Mouse (Mus musculus): Measurements from ENCODE around the gene Pacs1. TPM values are rescaled to one million over a fixed set of nuclear protein-coding genes. Genes with fewer than 3 reads are reported as not detected.

The Pacs1 gene
- polyA plus RNA-seq, 1 experiment from 2014 or later = 6.6 TPM

- TF ChIP-seq CTCF (IDR thresholded peaks at IDR 0.05; ENCODE audit: low read depth) = no peak
- ATAC-seq = no peak
- Histone ChIP-seq H3K4me2 (replicated peaks; ENCODE audit: low read depth) (no peak overlapping the region), H3K36me3 (ENCODE audit: control insufficient read depth, insufficient read depth) (no peaks in the 10 kb centered on the region), H3K9ac (ENCODE audit: low read depth, low read length) (no peak overlapping the region), H3K27ac (ENCODE audit: low read depth, low read length) (no peak overlapping the region), H3K27me3 (replicated peaks; ENCODE audit: control insufficient read depth, insufficient read depth, low read length) (no peaks in the 10 kb centered on the region), H3K9me3 (ENCODE audit: control insufficient read depth) (no peaks in the 10 kb centered on the region), H3K4me3 (ENCODE audit: low read depth, low read length) (no peak overlapping the region), H3K4me1 (replicated peaks; ENCODE audit: control insufficient read depth, insufficient read depth, low read length) (no peaks in the 10 kb centered on the region)
- 72% methylated on average over 5 of the region's 5 CpGs for WGBS
Measured at GRCm38 (mm10) chr19:5178631-5179030, 94.3 kb downstream of the Pacs1 start.

- Histone ChIP-seq H3K27me3 (replicated peaks; ENCODE audit: control insufficient read depth, insufficient read depth, low read length) (no peaks in the 10 kb centered on the region), H3K4me2 (replicated peaks; ENCODE audit: low read depth) (no peak overlapping the region), H3K9ac (ENCODE audit: low read depth, low read length) (no peak overlapping the region), H3K9me3 (ENCODE audit: control insufficient read depth) (no peaks in the 10 kb centered on the region), H3K36me3 (ENCODE audit: control insufficient read depth, insufficient read depth) (no peaks in the 10 kb centered on the region), H3K4me3 (ENCODE audit: low read depth, low read length) (no peak overlapping the region), H3K27ac (ENCODE audit: low read depth, low read length) (no peak overlapping the region), H3K4me1 (replicated peaks; ENCODE audit: control insufficient read depth, insufficient read depth, low read length) (no peaks in the 10 kb centered on the region)
- TF ChIP-seq CTCF (IDR thresholded peaks at IDR 0.05; ENCODE audit: low read depth) = no peak
- WGBS = 77% methylated on average over 1 of the region's 1 CpGs
- no peak for ATAC-seq
Measured at GRCm38 (mm10) chr19:5170430-5170829, 102.5 kb downstream of the Pacs1 start.

- TF ChIP-seq CTCF (IDR thresholded peaks at IDR 0.05; ENCODE audit: low read depth) = no peak
- Histone ChIP-seq H3K4me1 (replicated peaks; ENCODE audit: control insufficient read depth, insufficient read depth, low read length) (no peaks in the 10 kb centered on the region), H3K27me3 (replicated peaks; ENCODE audit: control insufficient read depth, insufficient read depth, low read length) (no peaks in the 10 kb centered on the region), H3K9ac (ENCODE audit: low read depth, low read length) (no peak overlapping the region), H3K36me3 (ENCODE audit: control insufficient read depth, insufficient read depth) (no peaks in the 10 kb centered on the region), H3K4me2 (replicated peaks; ENCODE audit: low read depth) (no peak overlapping the region), H3K27ac (ENCODE audit: low read depth, low read length) (no peak overlapping the region), H3K9me3 (ENCODE audit: control insufficient read depth) (no peaks in the 10 kb centered on the region), H3K4me3 (ENCODE audit: low read depth, low read length) (no peak overlapping the region)
- ATAC-seq = no peak
- 92% methylated on average over 4 of the region's 4 CpGs for WGBS
Measured at GRCm38 (mm10) chr19:5167477-5167876, 105.4 kb downstream of the Pacs1 start.

GRCm38 (mm10) chr19:5164380-5164779 is 108.5 kb downstream of the Pacs1 start:
- H3K36me3 ChIP-seq (ENCODE audit: control insufficient read depth, insufficient read depth) = peaks cover 4% of the 10 kb centered on the region; the same call in 1 of the 2 replicates
- H3K27ac ChIP-seq (ENCODE audit: low read depth, low read length) = no peak overlapping the region
- no peaks in the 10 kb centered on the region for H3K27me3 ChIP-seq (replicated peaks; ENCODE audit: control insufficient read depth, insufficient read depth, low read length)
- no peak for ATAC-seq
- no peak overlapping the region for H3K9ac ChIP-seq (ENCODE audit: low read depth, low read length)
- no peaks in the 10 kb centered on the region for H3K9me3 ChIP-seq (ENCODE audit: control insufficient read depth)
- H3K4me2 ChIP-seq (replicated peaks; ENCODE audit: low read depth) = no peak overlapping the region
- peak; percentile 66 for TF ChIP-seq CTCF (IDR thresholded peaks at IDR 0.05; ENCODE audit: low read depth)
- 70% methylated on average over 2 of the region's 2 CpGs for WGBS
- H3K4me1 ChIP-seq (replicated peaks; ENCODE audit: control insufficient read depth, insufficient read depth, low read length) = no peaks in the 10 kb centered on the region
- no peak overlapping the region for H3K4me3 ChIP-seq (ENCODE audit: low read depth, low read length)

DNA sequence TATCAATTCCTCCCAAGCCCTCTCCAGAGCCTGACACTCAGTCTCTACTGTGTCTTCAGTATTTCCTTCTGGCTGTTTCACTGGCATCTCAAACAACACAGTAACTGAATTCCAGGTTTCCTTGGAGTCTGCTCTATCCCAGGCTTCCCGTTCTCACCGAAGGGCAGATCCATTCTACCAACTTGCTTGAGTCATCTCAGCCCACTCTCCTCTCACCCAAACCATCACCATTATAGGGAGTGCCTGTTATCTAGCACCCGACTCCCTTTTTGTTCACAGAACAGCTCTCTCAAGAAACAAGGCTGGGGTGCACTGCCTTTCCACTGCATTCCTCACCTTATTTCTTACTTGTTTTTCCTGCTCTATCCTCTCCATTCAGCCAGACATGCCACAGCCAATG is 111.0 kb downstream of the Pacs1 start:
- Histone ChIP-seq H3K9ac (ENCODE audit: low read depth, low read length) (no peak overlapping the region), H3K4me3 (ENCODE audit: low read depth, low read length) (no peak overlapping the region), H3K27ac (ENCODE audit: low read depth, low read length) (no peak overlapping the region), H3K4me2 (replicated peaks; ENCODE audit: low read depth) (no peak overlapping the region), H3K36me3 (ENCODE audit: control insufficient read depth, insufficient read depth) (peaks cover 4% of the 10 kb centered on the region; the same call in 1 of the 2 replicates), H3K4me1 (replicated peaks; ENCODE audit: control insufficient read depth, insufficient read depth, low read length) (no peaks in the 10 kb centered on the region), H3K27me3 (replicated peaks; ENCODE audit: control insufficient read depth, insufficient read depth, low read length) (no peaks in the 10 kb centered on the region), H3K9me3 (ENCODE audit: control insufficient read depth) (no peaks in the 10 kb centered on the region)
- TF ChIP-seq CTCF (IDR thresholded peaks at IDR 0.05; ENCODE audit: low read depth) = no peak
- WGBS = 88% methylated on average over 3 of the region's 3 CpGs
- ATAC-seq = no peak

DNA sequence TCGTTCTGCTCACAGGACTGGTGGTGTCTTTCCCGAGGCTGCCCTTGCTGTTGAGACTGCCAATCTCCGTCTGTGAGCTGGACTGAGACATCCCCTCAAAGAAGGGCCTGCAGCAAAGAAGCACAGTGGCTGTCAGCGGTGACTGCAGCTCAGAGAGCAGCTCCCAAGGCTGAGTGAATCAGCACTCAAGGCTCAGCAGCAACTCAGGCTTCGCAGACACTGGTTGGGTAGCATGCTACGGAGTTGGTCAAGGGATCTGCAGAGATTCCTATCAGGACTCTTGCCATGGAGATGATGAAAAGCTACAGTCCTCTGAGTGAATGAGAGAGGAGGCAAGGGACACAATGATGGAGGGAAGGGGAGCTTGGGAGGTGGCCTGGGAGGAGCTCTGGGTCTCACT is 120.7 kb downstream of the Pacs1 start:
- Histone ChIP-seq H3K36me3 (ENCODE audit: control insufficient read depth, insufficient read depth) (peaks cover 18% of the 10 kb centered on the region; the same call in 1 of the 2 replicates), H3K27me3 (replicated peaks; ENCODE audit: control insufficient read depth, insufficient read depth, low read length) (no peaks in the 10 kb centered on the region), H3K9ac (ENCODE audit: low read depth, low read length) (no peak overlapping the region), H3K4me2 (replicated peaks; ENCODE audit: low read depth) (no peak overlapping the region), H3K27ac (ENCODE audit: low read depth, low read length) (no peak overlapping the region), H3K9me3 (ENCODE audit: control insufficient read depth) (no peaks in the 10 kb centered on the region), H3K4me1 (replicated peaks; ENCODE audit: control insufficient read depth, insufficient read depth, low read length) (no peaks in the 10 kb centered on the region), H3K4me3 (ENCODE audit: low read depth, low read length) (no peak overlapping the region)
- no peak for ATAC-seq
- WGBS = 93% methylated on average over 6 of the region's 6 CpGs
- no peak for TF ChIP-seq CTCF (IDR thresholded peaks at IDR 0.05; ENCODE audit: low read depth)

DNA sequence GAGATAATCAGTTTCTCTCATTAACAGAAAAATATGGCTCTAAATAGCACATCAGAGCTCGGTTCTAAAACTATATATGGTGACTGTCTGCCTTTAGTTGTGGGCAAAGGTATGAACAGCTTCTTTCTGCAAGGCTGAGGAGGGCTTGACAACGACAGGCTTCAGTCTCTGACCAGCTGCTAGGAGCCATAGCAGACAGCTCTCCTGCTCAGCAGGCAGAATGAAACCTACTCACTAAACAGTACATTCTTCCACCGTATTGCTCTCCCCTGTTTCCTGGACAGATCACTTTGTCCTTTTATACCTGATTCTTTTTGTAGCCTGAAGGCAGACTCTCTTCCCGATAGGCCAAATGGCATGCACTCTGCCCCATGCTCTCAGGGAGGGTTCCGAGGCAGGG is 121.2 kb downstream of the Pacs1 start:
- Histone ChIP-seq H3K36me3 (ENCODE audit: control insufficient read depth, insufficient read depth) (peaks cover 18% of the 10 kb centered on the region; the same call in 1 of the 2 replicates), H3K9me3 (ENCODE audit: control insufficient read depth) (no peaks in the 10 kb centered on the region), H3K9ac (ENCODE audit: low read depth, low read length) (no peak overlapping the region), H3K4me2 (replicated peaks; ENCODE audit: low read depth) (no peak overlapping the region), H3K4me3 (ENCODE audit: low read depth, low read length) (no peak overlapping the region), H3K4me1 (replicated peaks; ENCODE audit: control insufficient read depth, insufficient read depth, low read length) (no peaks in the 10 kb centered on the region), H3K27me3 (replicated peaks; ENCODE audit: control insufficient read depth, insufficient read depth, low read length) (no peaks in the 10 kb centered on the region), H3K27ac (ENCODE audit: low read depth, low read length) (no peak overlapping the region)
- 92% methylated on average over 5 of the region's 5 CpGs for whole genome bisulfite sequencing
- no peak for TF ChIP-seq CTCF (IDR thresholded peaks at IDR 0.05; ENCODE audit: low read depth)
- ATAC-seq = no peak
